Mouse (Mus musculus): ENCODE data around the gene Cnbd2. TPM values are rescaled to one million over a fixed set of nuclear protein-coding genes. Genes with fewer than 3 reads are reported as not detected.

Gene Cnbd2
- total RNA-seq (2023; ENCODE audit: inconsistent age) = 5.8 to 14.2 TPM (median 10.8 TPM) in 4 replicates

GRCm38 (mm10) chr2:156312297-156312897, at the start of gene Cnbd2, which contains the start of gene Scand1:
Cnbd2 (plus strand) TSS chr2:156312299.
Scand1 (minus strand) TSS chr2:156312704.

GRCm38 (mm10) chr2:156420694-156421380, 108.7 kb downstream of the Cnbd2 start, which contains the start of gene Epb41l1:
Epb41l1 (plus strand) TSS chr2:156420909.

Other genes with a start within 250 kb of the Cnbd2 start
- gene Spag4, start 247.1 kb upstream of the Cnbd2 start, total RNA-seq (2023; ENCODE audit: inconsistent age) = 4.1 to 6.1 TPM (median 5.5 TPM) in 4 replicates
- 67.7 to 73.9 TPM (median 69.2 TPM) in 4 replicates for gene Cpne1, start 200.3 kb upstream of the Cnbd2 start, total RNA-seq (2023; ENCODE audit: inconsistent age)
- gene Rbm12, start 200.3 kb upstream of the Cnbd2 start, total RNA-seq (2023; ENCODE audit: inconsistent age) = 32.6 to 46.3 TPM (median 39.9 TPM) in 4 replicates
- gene Gm28036, start 185.2 kb upstream of the Cnbd2 start, total RNA-seq (2023; ENCODE audit: inconsistent age) = 22.4 to 30.4 TPM (median 27.6 TPM) in 4 replicates
- gene Romo1, start 168.3 kb upstream of the Cnbd2 start, total RNA-seq (2023; ENCODE audit: inconsistent age) = 64.5 to 98.8 TPM (median 79.6 TPM) in 4 replicates
- 27.9 to 40.3 TPM (median 31.3 TPM) in 4 replicates for gene Nfs1, start 168.1 kb upstream of the Cnbd2 start, total RNA-seq (2023; ENCODE audit: inconsistent age)
- gene Rbm39, start 132.1 kb upstream of the Cnbd2 start, total RNA-seq (2023; ENCODE audit: inconsistent age) = 1,825 to 2,022 TPM (median 1,985 TPM) in 4 replicates
- 55.5 to 89.6 TPM (median 69.9 TPM) in 4 replicates for gene Phf20, start 115.8 kb upstream of the Cnbd2 start, total RNA-seq (2023; ENCODE audit: inconsistent age)
- gene Scand1, start 405 bp downstream of the Cnbd2 start, total RNA-seq (2023; ENCODE audit: inconsistent age) = 123 to 151 TPM (median 142 TPM) in 4 replicates
- 0.22 to 0.51 TPM (median 0.24 TPM) in 3 of 4 replicates, not detected in the other for gene Epb41l1, start 108.6 kb downstream of the Cnbd2 start, total RNA-seq (2023; ENCODE audit: inconsistent age)
- 29.9 to 37.4 TPM (median 32.7 TPM) in 4 replicates for gene Aar2, start 235.3 kb downstream of the Cnbd2 start, total RNA-seq (2023; ENCODE audit: inconsistent age)